Mouse (Mus musculus) naive thymus-derived CD4-positive, alpha-beta T cell, adult 2 months (primary cell): ENCODE measurements around the gene Acyp1.
"Not testable (repeated sequence)": the region's sequence is repeated elsewhere in the genome, so short reads cannot be mapped to it uniquely, and the experiment has no call there.

Experiments
- DNase-seq: peaks from one replicate; pipeline ENCODE4 v3.0.0-alpha.2; 2011; ENCODE audit warnings: low read depth

Gene Acyp1

GRCm38 (mm10) chr12:85281756-85282155 is 6.5 kb downstream of the Acyp1 start:
- DNase-seq: not testable (repeated sequence)

GRCm38 (mm10) chr12:85280845-85281651 is 7.2 kb downstream of the Acyp1 start:
- peak; percentile 30 for DNase-seq

GRCm38 (mm10) chr12:85280105-85280844 is 8.0 kb downstream of the Acyp1 start:
- peak; percentile 96 for DNase-seq

GRCm38 (mm10) chr12:85279396-85280080 is 8.7 kb downstream of the Acyp1 start:
- DNase-seq: peak; percentile 56

GRCm38 (mm10) chr12:85278919-85279318 is 9.3 kb downstream of the Acyp1 start:
- peak; percentile 43 for DNase-seq

- no peak for DNase-seq
These were observed 12.0 kb downstream of the Acyp1 start for GRCm38 (mm10) chr12:85276273-85276672.

- DNase-seq: no peak
These were observed 14.7 kb downstream of the Acyp1 start for GRCm38 (mm10) chr12:85273508-85273907.

- DNase-seq: no peak
These were observed 16.4 kb downstream of the Acyp1 start for GRCm38 (mm10) chr12:85271843-85272206.

GRCm38 (mm10) chr12:85271132-85271842 is 17.0 kb downstream of the Acyp1 start:
- no peak for DNase-seq

GRCm38 (mm10) chr12:85270319-85270718 is 17.9 kb downstream of the Acyp1 start, which contains the start of gene Mlh3:
TSS of gene Mlh3 (minus strand) at chr12:85270599.
- DNase-seq: peak; percentile 92

GRCm38 (mm10) chr12:85269821-85270220 is 18.4 kb downstream of the Acyp1 start:
- DNase-seq: no peak

GRCm38 (mm10) chr12:85266248-85266647 is 22.0 kb downstream of the Acyp1 start:
- no peak for DNase-seq

- no peak for DNase-seq
These were observed 23.3 kb downstream of the Acyp1 start for GRCm38 (mm10) chr12:85264940-85265339.

GRCm38 (mm10) chr12:85264531-85264930 is 23.7 kb downstream of the Acyp1 start:
- DNase-seq: no peak

- no peak for DNase-seq
These were observed 25.0 kb downstream of the Acyp1 start for GRCm38 (mm10) chr12:85263190-85263589.

GRCm38 (mm10) chr12:85262489-85262888 is 25.7 kb downstream of the Acyp1 start:
- DNase-seq: no peak

GRCm38 (mm10) chr12:85257008-85257639 is 31.1 kb downstream of the Acyp1 start:
- DNase-seq: peak; percentile 60

GRCm38 (mm10) chr12:85256074-85256751 is 32.0 kb downstream of the Acyp1 start:
- no peak for DNase-seq

GRCm38 (mm10) chr12:85252083-85252482 is 36.2 kb downstream of the Acyp1 start:
- DNase-seq: no peak

GRCm38 (mm10) chr12:85237553-85237952 is 50.7 kb downstream of the Acyp1 start:
- DNase-seq: no peak
